Mouse (Mus musculus): ENCODE data around the gene Disp1. TPM values are rescaled to one million over a fixed set of nuclear protein-coding genes. Genes with fewer than 3 reads are reported as not detected.

Disp1 gene
- polyA plus RNA-seq, 1 experiment from 2014 or later: 7.5 TPM

- no peaks in the 10 kb centered on the region for H3K9me3 ChIP-seq (ENCODE audit: control insufficient read depth, low read length)
- no peaks in the 10 kb centered on the region for H3K27me3 ChIP-seq (replicated peaks; ENCODE audit: control insufficient read depth, insufficient read depth, low read length)
- no peak overlapping the region for H3K4me2 ChIP-seq (ENCODE audit: low read length)
- H3K36me3 ChIP-seq (ENCODE audit: control insufficient read depth, insufficient read depth, low read length): 0 out of 2 replicates have a peak, but pooled peaks cover 3% of the 10 kb centered on the region
- no peak overlapping the region for H3K4me3 ChIP-seq (ENCODE audit: low read length)
- H3K9ac ChIP-seq (ENCODE audit: low read depth, low read length): no peak overlapping the region
- ATAC-seq: no peak
- no peak overlapping the region for H3K27ac ChIP-seq (ENCODE audit: low read depth, low read length)
- 69% methylated on average over 4 of the region's 4 CpGs for WGBS
- H3K4me1 ChIP-seq (ENCODE audit: control insufficient read depth, insufficient read depth, low read depth, low read length): peaks cover 8% of the 10 kb centered on the region
Observed at GRCm38 (mm10) chr1:183138088-183138487, 83.2 kb downstream of the Disp1 start.

- no peak overlapping the region for H3K27ac ChIP-seq (ENCODE audit: low read depth, low read length)
- H3K9ac ChIP-seq (ENCODE audit: low read depth, low read length): no peak overlapping the region
- no peaks in the 10 kb centered on the region for H3K9me3 ChIP-seq (ENCODE audit: control insufficient read depth, low read length)
- H3K27me3 ChIP-seq (replicated peaks; ENCODE audit: control insufficient read depth, insufficient read depth, low read length): no peaks in the 10 kb centered on the region
- peaks cover 3% of the 10 kb centered on the region; the same call in 1 of the 2 replicates for H3K4me1 ChIP-seq (ENCODE audit: control insufficient read depth, insufficient read depth, low read depth, low read length)
- no peak overlapping the region for H3K4me2 ChIP-seq (ENCODE audit: low read length)
- H3K4me3 ChIP-seq (ENCODE audit: low read length): no peak overlapping the region
- no peak for ATAC-seq
- 0 out of 2 replicates have a peak, but pooled peaks cover 3% of the 10 kb centered on the region for H3K36me3 ChIP-seq (ENCODE audit: control insufficient read depth, insufficient read depth, low read length)
- WGBS: 94% methylated on average over 4 of the region's 4 CpGs
Observed at GRCm38 (mm10) chr1:183134427-183134826, 86.9 kb downstream of the Disp1 start.

GRCm38 (mm10) chr1:183133440-183133839 is 87.9 kb downstream of the Disp1 start:
- Histone ChIP-seq H3K27me3 (replicated peaks; ENCODE audit: control insufficient read depth, insufficient read depth, low read length) (no peaks in the 10 kb centered on the region), H3K9ac (ENCODE audit: low read depth, low read length) (no peak overlapping the region), H3K4me2 (ENCODE audit: low read length) (no peak overlapping the region), H3K36me3 (ENCODE audit: control insufficient read depth, insufficient read depth, low read length) (0 out of 2 replicates have a peak, but pooled peaks cover 3% of the 10 kb centered on the region), H3K4me1 (ENCODE audit: control insufficient read depth, insufficient read depth, low read depth, low read length) (peaks cover 3% of the 10 kb centered on the region; the same call in 1 of the 2 replicates), H3K9me3 (ENCODE audit: control insufficient read depth, low read length) (no peaks in the 10 kb centered on the region), H3K27ac (ENCODE audit: low read depth, low read length) (no peak overlapping the region), H3K4me3 (ENCODE audit: low read length) (no peak overlapping the region)
- WGBS: 73% methylated on average over 3 of the region's 3 CpGs
- ATAC-seq: no peak

- no peaks in the 10 kb centered on the region for H3K9me3 ChIP-seq (ENCODE audit: control insufficient read depth, low read length)
- no peaks in the 10 kb centered on the region for H3K27me3 ChIP-seq (replicated peaks; ENCODE audit: control insufficient read depth, insufficient read depth, low read length)
- H3K27ac ChIP-seq (ENCODE audit: low read depth, low read length): no peak overlapping the region
- no peaks in the 10 kb centered on the region for H3K36me3 ChIP-seq (ENCODE audit: control insufficient read depth, insufficient read depth, low read length)
- whole genome bisulfite sequencing: 85% methylated on average over 4 of the region's 4 CpGs
- H3K4me3 ChIP-seq (ENCODE audit: low read length): no peak overlapping the region
- ATAC-seq: no peak
- H3K9ac ChIP-seq (ENCODE audit: low read depth, low read length): no peak overlapping the region
- H3K4me1 ChIP-seq (ENCODE audit: control insufficient read depth, insufficient read depth, low read depth, low read length): peaks cover 3% of the 10 kb centered on the region; the same call in 1 of the 2 replicates
- no peak overlapping the region for H3K4me2 ChIP-seq (ENCODE audit: low read length)
Observed at GRCm38 (mm10) chr1:183127246-183127645, 94.1 kb downstream of the Disp1 start.

- no peak for ATAC-seq
- Histone ChIP-seq H3K9ac (ENCODE audit: low read depth, low read length) (no peak overlapping the region), H3K4me3 (ENCODE audit: low read length) (no peak overlapping the region), H3K4me1 (ENCODE audit: control insufficient read depth, insufficient read depth, low read depth, low read length) (peaks cover 1% of the 10 kb centered on the region), H3K27me3 (replicated peaks; ENCODE audit: control insufficient read depth, insufficient read depth, low read length) (no peaks in the 10 kb centered on the region), H3K27ac (ENCODE audit: low read depth, low read length) (no peak overlapping the region), H3K4me2 (ENCODE audit: low read length) (no peak overlapping the region), H3K9me3 (ENCODE audit: control insufficient read depth, low read length) (no peaks in the 10 kb centered on the region), H3K36me3 (ENCODE audit: control insufficient read depth, insufficient read depth, low read length) (no peaks in the 10 kb centered on the region)
- 61% methylated on average over 3 of the region's 3 CpGs for WGBS
Observed at GRCm38 (mm10) chr1:183123725-183124124, 97.6 kb downstream of the Disp1 start.

GRCm38 (mm10) chr1:183120341-183120923 is 100.9 kb downstream of the Disp1 start:
- H3K4me2 ChIP-seq (ENCODE audit: low read length): no peak overlapping the region
- no peaks in the 10 kb centered on the region for H3K36me3 ChIP-seq (ENCODE audit: control insufficient read depth, insufficient read depth, low read length)
- no peaks in the 10 kb centered on the region for H3K9me3 ChIP-seq (ENCODE audit: control insufficient read depth, low read length)
- H3K27me3 ChIP-seq (replicated peaks; ENCODE audit: control insufficient read depth, insufficient read depth, low read length): no peaks in the 10 kb centered on the region
- H3K9ac ChIP-seq (ENCODE audit: low read depth, low read length): no peak overlapping the region
- ATAC-seq: no peak
- H3K4me3 ChIP-seq (ENCODE audit: low read length): no peak overlapping the region
- peaks cover 16% of the 10 kb centered on the region for H3K4me1 ChIP-seq (ENCODE audit: control insufficient read depth, insufficient read depth, low read depth, low read length)
- no peak overlapping the region for H3K27ac ChIP-seq (ENCODE audit: low read depth, low read length)
- WGBS: 75% methylated on average over 12 of the region's 12 CpGs

DNA sequence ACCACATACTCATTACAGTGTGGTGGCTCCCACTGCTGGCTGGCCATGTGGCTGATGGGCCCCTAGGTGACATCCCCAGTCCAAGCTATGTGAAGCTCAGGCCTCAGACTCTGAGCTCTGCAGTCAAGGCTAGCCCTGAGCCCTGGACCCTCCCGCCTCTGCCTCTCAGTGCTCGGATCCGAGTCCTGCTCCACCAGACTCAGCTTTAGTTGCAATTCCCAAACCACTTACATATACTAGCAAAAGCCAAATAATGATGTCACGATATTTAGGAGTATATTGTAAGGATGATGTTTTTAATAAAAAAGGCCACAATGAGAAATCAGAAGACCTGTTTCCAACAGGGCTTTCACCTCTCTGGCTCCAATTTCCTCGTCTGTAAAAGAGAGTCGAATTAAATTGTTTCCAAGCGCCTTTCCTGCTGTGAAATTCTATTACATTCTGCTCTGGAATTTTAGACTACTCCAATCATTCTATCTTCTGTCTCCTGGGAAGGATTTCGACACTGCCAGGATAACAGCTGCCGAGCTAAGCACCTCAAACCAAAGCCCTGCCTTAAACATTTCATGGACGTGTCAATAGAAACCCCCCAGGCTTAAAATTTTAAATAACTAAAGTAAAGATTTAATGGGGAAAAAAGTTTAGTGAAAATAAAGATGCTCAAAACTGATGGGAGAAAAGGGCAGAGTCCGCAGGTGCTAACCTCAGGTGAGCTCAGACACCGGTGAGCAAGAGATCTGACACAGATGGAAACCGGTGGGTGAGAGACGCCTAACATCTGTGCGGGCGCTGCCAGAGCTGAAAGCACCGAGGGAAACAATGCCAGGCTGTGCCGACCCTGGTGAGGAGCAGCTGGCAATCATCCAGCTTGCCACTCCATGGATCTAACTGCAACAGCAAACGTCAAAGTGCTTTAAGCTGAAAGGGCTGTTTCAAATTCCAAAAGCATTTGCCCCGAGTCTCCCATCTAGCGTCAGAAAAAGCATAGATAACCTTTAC is 103.2 kb downstream of the Disp1 start:
- 35% methylated on average over 21 of the region's 21 CpGs for WGBS
- 0 out of 2 replicates have a peak overlapping the region, but pooled peaks have one; percentile 3 for H3K4me2 ChIP-seq (ENCODE audit: low read length)
- peak; percentile 47; the same call in 1 of the 2 replicates for ATAC-seq

GRCm38 (mm10) chr1:183116946-183117826 is 104.1 kb downstream of the Disp1 start:
- Histone ChIP-seq H3K4me2 (ENCODE audit: low read length) (no peak overlapping the region), H3K4me3 (ENCODE audit: low read length) (no peak overlapping the region), H3K9ac (ENCODE audit: low read depth, low read length) (peak overlapping the region; percentile 12; the same call in 1 of the 2 replicates), H3K27ac (ENCODE audit: low read depth, low read length) (0 out of 2 replicates have a peak overlapping the region, but pooled peaks have one; percentile 53), H3K4me1 (ENCODE audit: control insufficient read depth, insufficient read depth, low read depth, low read length) (peaks cover 16% of the 10 kb centered on the region), H3K36me3 (ENCODE audit: control insufficient read depth, insufficient read depth, low read length) (no peaks in the 10 kb centered on the region), H3K9me3 (ENCODE audit: control insufficient read depth, low read length) (no peaks in the 10 kb centered on the region), H3K27me3 (replicated peaks; ENCODE audit: control insufficient read depth, insufficient read depth, low read length) (no peaks in the 10 kb centered on the region)
- peak; percentile 37 for ATAC-seq
- WGBS: 83% methylated on average over 15 of the region's 15 CpGs

More for the DNA sequence above, 103.2 kb downstream of the Disp1 start:
- Histone ChIP-seq H3K9me3 (ENCODE audit: control insufficient read depth, low read length) (no peaks in the 10 kb centered on the region), H3K27me3 (replicated peaks; ENCODE audit: control insufficient read depth, insufficient read depth, low read length) (no peaks in the 10 kb centered on the region), H3K4me1 (ENCODE audit: control insufficient read depth, insufficient read depth, low read depth, low read length) (peaks cover 16% of the 10 kb centered on the region), H3K4me3 (ENCODE audit: low read length) (no peak overlapping the region), H3K27ac (ENCODE audit: low read depth, low read length) (peak overlapping the region; percentile 53; the same call in 1 of the 2 replicates), H3K9ac (ENCODE audit: low read depth, low read length) (0 out of 2 replicates have a peak overlapping the region, but pooled peaks have one; percentile 4), H3K36me3 (ENCODE audit: control insufficient read depth, insufficient read depth, low read length) (no peaks in the 10 kb centered on the region)

Data from hindbrain, embryonic 16.5 days (tissue).